Mouse (Mus musculus) limb, embryonic 14.5 days (tissue): Measurements from ENCODE around the gene B3gnt2. TPM values are rescaled to one million over a fixed set of nuclear protein-coding genes. Genes with fewer than 3 reads are reported as not detected.

Experiments
- ATAC-seq: fragments of 200-750 bp; cut with Nextera tagmentation; 2 replicates; pipeline ENCODE4 v1.8.0; 2017; ENCODE audit warnings: low read depth, moderate number of reproducible peaks, moderate TSS enrichment; ENCODE audit not compliant: low FRiP score
- DNase-seq: peaks from one replicate; pipeline ENCODE4 v3.0.0-alpha.2; 2015; ENCODE audit warnings: low spot score
- H3K27ac ChIP-seq: fragments of 300-500 bp; sonication (generic); replicated peaks from 2 replicates; pipeline ENCODE4 v1.5.1; 2014; ENCODE audit warnings: low read depth, mild to moderate bottlenecking, low read length, moderate library complexity, mixed read lengths
- H3K27me3 ChIP-seq: fragments of 300-500 bp; sonication (generic); 2 replicates; pipeline ENCODE4 v1.6.1; 2014; ENCODE audit warnings: low read length, mixed read lengths; ENCODE audit not compliant: control insufficient read depth, insufficient read depth
- H3K36me3 ChIP-seq: fragments of 300-500 bp; sonication (generic); 2 replicates; pipeline ENCODE4 v1.6.1; 2014; ENCODE audit warnings: mild to moderate bottlenecking, low read length, moderate library complexity, mixed read lengths; ENCODE audit not compliant: control insufficient read depth, insufficient read depth
- H3K4me1 ChIP-seq: fragments of 300-500 bp; sonication (generic); 2 replicates; pipeline ENCODE4 v1.6.1; 2014; ENCODE audit warnings: antibody characterized with exemption, low read length, mixed read lengths; ENCODE audit not compliant: control insufficient read depth, insufficient read depth
- H3K4me2 ChIP-seq: fragments of 300-500 bp; sonication (generic); replicated peaks from 2 replicates; pipeline ENCODE4 v1.6.1; 2014; ENCODE audit warnings: low read depth, mild to moderate bottlenecking, low read length, moderate library complexity; ENCODE audit not compliant: severe bottlenecking
- H3K4me3 ChIP-seq: fragments of 300-500 bp; sonication (generic); replicated peaks from 2 replicates; pipeline ENCODE4 v1.5.1; 2014; ENCODE audit warnings: low read length
- H3K9ac ChIP-seq: fragments of 300-500 bp; sonication (generic); 2 replicates; pipeline ENCODE4 v1.6.1; 2014; ENCODE audit warnings: mild to moderate bottlenecking, low read depth, low read length, moderate library complexity; ENCODE audit not compliant: severe bottlenecking
- H3K9me3 ChIP-seq: fragments of 300-500 bp; sonication (generic); 2 replicates; pipeline ENCODE4 v1.6.1; 2016; ENCODE audit warnings: low read length; ENCODE audit not compliant: control insufficient read depth
- POLR2A ChIP-seq: fragments of 200-500 bp; IDR thresholded peaks from 2 replicates; pipeline ENCODE4 v1.8.0; 2012; ENCODE audit warnings: inconsistent platforms, mild to moderate bottlenecking, moderate library complexity, borderline replicate concordance; ENCODE audit not compliant: insufficient read depth, insufficient read length; ENCODE audit errors: extremely low read depth
- WGBS: fragments of 180-500 bp; shearing (Covaris S2); extraction: QIAGEN DNeasy Blood & Tissue Kit; methylation state at CpG from one replicate; pipeline ENCODE4 v1.1.7; 2014; 5-methylcytosine and 5-hydroxymethylcytosine counted together
- polyA plus RNA-seq, 2 experiments: library from polyadenylated mRNA; depleted of rRNA in 1 of 2; stranded (reverse) in 1 of 2; unstranded in 1 of 2; fragments of >200 nt; fragmentation: Nextera tagmentation in 1 of 2; extraction: Ambion mirVana in 1 of 2; gene quantifications; 2 replicates each; pipeline versions ENCODE4 v1.2.1 to v1.2.3; 2012 to 2014

B3gnt2 gene
- polyA plus RNA-seq, 2 experiments, result 6.2 to 9.7 TPM

GRCm38 (mm10) chr11:22828988-22829632 lies 31.7 kb downstream of the B3gnt2 start:
- WGBS, result 97% methylated on average over 15 of the region's 15 CpGs
- no peak overlapping the region for H3K4me2 ChIP-seq
- no peak for TF ChIP-seq POLR2A
- DNase-seq, result no peak
- H3K36me3 ChIP-seq, result no peaks in the 10 kb centered on the region
- no peaks in the 10 kb centered on the region for H3K27me3 ChIP-seq
- no peak for ATAC-seq
- no peak overlapping the region for H3K27ac ChIP-seq
- H3K4me1 ChIP-seq, result 0 out of 2 replicates have a peak, but pooled peaks cover 3% of the 10 kb centered on the region
- no peaks in the 10 kb centered on the region for H3K9me3 ChIP-seq
- H3K9ac ChIP-seq, result no peak overlapping the region
- no peak overlapping the region for H3K4me3 ChIP-seq

GRCm38 (mm10) chr11:22827514-22828080 lies 33.2 kb downstream of the B3gnt2 start:
- no peak for TF ChIP-seq POLR2A
- ATAC-seq, result no peak
- no peak overlapping the region for H3K4me3 ChIP-seq
- no peaks in the 10 kb centered on the region for H3K9me3 ChIP-seq
- 0 out of 2 replicates have a peak, but pooled peaks cover 3% of the 10 kb centered on the region for H3K4me1 ChIP-seq
- no peaks in the 10 kb centered on the region for H3K27me3 ChIP-seq
- H3K36me3 ChIP-seq, result no peaks in the 10 kb centered on the region
- whole genome bisulfite sequencing, result 78% methylated on average over 4 of the region's 4 CpGs
- H3K9ac ChIP-seq, result no peak overlapping the region
- no peak for DNase-seq
- no peak overlapping the region for H3K27ac ChIP-seq
- no peak overlapping the region for H3K4me2 ChIP-seq

GRCm38 (mm10) chr11:22826665-22827064 lies 34.1 kb downstream of the B3gnt2 start:
- WGBS, result 91% methylated on average over 6 of the region's 6 CpGs
- Histone ChIP-seq H3K36me3 (no peaks in the 10 kb centered on the region), H3K9me3 (no peaks in the 10 kb centered on the region), H3K4me2 (no peak overlapping the region), H3K4me3 (no peak overlapping the region), H3K27me3 (no peaks in the 10 kb centered on the region), H3K4me1 (0 out of 2 replicates have a peak, but pooled peaks cover 3% of the 10 kb centered on the region), H3K27ac (no peak overlapping the region), H3K9ac (no peak overlapping the region)
- DNase-seq (no peak), ATAC-seq (no peak)
- no peak for TF ChIP-seq POLR2A

- no peaks in the 10 kb centered on the region for H3K27me3 ChIP-seq
- H3K4me1 ChIP-seq, result 0 out of 2 replicates have a peak, but pooled peaks cover 3% of the 10 kb centered on the region
- WGBS, result 88% methylated on average over 14 of the region's 14 CpGs
- no peak overlapping the region for H3K4me3 ChIP-seq
- H3K9me3 ChIP-seq, result no peaks in the 10 kb centered on the region
- DNase-seq (no peak), ATAC-seq (no peak)
- no peak overlapping the region for H3K27ac ChIP-seq
- H3K36me3 ChIP-seq, result no peaks in the 10 kb centered on the region
- no peak overlapping the region for H3K9ac ChIP-seq
- TF ChIP-seq POLR2A, result no peak
- H3K4me2 ChIP-seq, result no peak overlapping the region
These were observed 34.7 kb downstream of the B3gnt2 start for GRCm38 (mm10) chr11:22826051-22826450.

- no peak for TF ChIP-seq POLR2A
- Histone ChIP-seq H3K9ac (no peak overlapping the region), H3K4me1 (0 out of 2 replicates have a peak, but pooled peaks cover 3% of the 10 kb centered on the region), H3K27me3 (no peaks in the 10 kb centered on the region), H3K27ac (no peak overlapping the region), H3K4me2 (no peak overlapping the region), H3K36me3 (no peaks in the 10 kb centered on the region), H3K4me3 (no peak overlapping the region), H3K9me3 (no peaks in the 10 kb centered on the region)
- DNase-seq, result no peak
- no peak for ATAC-seq
- 100% methylated on average over 1 of the region's 1 CpGs for WGBS
These were observed 35.2 kb downstream of the B3gnt2 start for GRCm38 (mm10) chr11:22825548-22825947.
